Mouse (Mus musculus): ENCODE results near the gene Igf2bp1.

DNA sequence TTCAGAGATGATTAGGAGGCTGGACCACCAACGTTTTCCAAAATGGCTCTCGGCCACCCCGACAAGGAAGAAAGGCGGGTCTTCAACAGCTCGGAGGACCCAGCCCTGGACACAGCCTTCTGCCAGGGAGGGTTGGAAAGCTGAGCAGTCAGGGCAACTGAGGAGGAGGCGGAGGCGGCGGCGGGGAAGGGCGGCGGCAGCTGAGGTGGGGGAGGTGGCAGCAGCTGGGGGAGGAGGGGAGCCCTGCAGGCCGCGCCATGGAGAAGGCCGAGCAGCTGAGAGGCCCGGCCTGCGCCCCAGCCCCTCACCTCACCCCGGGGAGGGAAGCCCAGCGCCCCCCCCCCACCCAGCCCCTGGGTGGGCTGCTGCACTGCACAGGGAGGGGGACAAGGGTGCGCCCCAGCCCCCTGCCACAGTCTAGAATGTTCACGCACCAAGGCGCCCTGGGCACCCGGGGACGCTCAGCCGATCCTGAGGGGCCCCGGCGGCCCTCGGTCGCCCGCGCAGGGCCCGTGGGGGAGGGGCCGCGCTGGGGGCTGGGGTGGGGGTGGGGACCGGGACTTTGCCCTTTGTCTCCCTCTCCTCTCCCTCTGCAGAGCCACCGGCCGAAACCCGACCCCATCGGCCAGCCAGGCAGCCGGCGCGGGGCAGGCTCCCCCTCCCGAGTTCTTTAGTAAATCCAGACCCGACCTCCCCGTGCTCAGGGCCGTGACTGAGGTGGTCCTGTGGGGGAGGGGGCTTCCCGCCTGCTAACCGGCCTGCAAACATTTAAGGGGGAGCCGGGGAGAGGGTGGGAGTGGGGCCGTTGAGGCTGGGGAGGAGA lies 14.6 kb downstream of the Igf2bp1 start:
- no peak for TF ChIP-seq CTCF (IDR thresholded peaks at IDR 0.05; ENCODE audit: low read depth, low read length)
- no peak for TF ChIP-seq POLR2A (IDR thresholded peaks at IDR 0.05; ENCODE audit: extremely low read depth, insufficient read depth, low read length)

All from liver, adult 2 months (tissue).